Mouse (Mus musculus) intestine, postnatal 0 days (tissue): ENCODE measurements around the gene Slc7a15. TPM values are rescaled to one million over a fixed set of nuclear protein-coding genes. Genes with fewer than 3 reads are reported as not detected.
"Not testable (repeated sequence)": the region's sequence is repeated elsewhere in the genome, so short reads cannot be mapped to it uniquely, and the experiment has no call there.

Experiments
- ATAC-seq: fragments of 200-750 bp; cut with Nextera tagmentation; 2 replicates; pipeline ENCODE4 v1.8.0; 2017; ENCODE audit warnings: mild to moderate bottlenecking, moderate TSS enrichment, moderate library complexity
- H3K27ac ChIP-seq: fragments of 300-500 bp; sonication (generic); 2 replicates; pipeline ENCODE4 v1.5.1; 2014; ENCODE audit warnings: mild to moderate bottlenecking, low read depth, low read length, moderate library complexity
- H3K27me3 ChIP-seq: fragments of 300-500 bp; sonication (generic); replicated peaks from 2 replicates; pipeline ENCODE4 v1.6.1; 2014; ENCODE audit warnings: low read length, mixed read lengths; ENCODE audit not compliant: control insufficient read depth, insufficient read depth
- H3K36me3 ChIP-seq: fragments of 300-500 bp; sonication (generic); 2 replicates; pipeline ENCODE4 v1.6.1; 2014; ENCODE audit warnings: mild to moderate bottlenecking, moderate library complexity; ENCODE audit not compliant: control insufficient read depth, insufficient read depth
- H3K4me1 ChIP-seq: fragments of 300-500 bp; sonication (generic); replicated peaks from 2 replicates; pipeline ENCODE4 v1.6.1; 2014; ENCODE audit warnings: antibody characterized with exemption, low read length, mixed read lengths; ENCODE audit not compliant: control insufficient read depth, insufficient read depth
- H3K4me2 ChIP-seq: fragments of 300-500 bp; sonication (generic); replicated peaks from 2 replicates; pipeline ENCODE4 v1.6.1; 2014; ENCODE audit warnings: low read depth, mild to moderate bottlenecking, moderate library complexity
- H3K4me3 ChIP-seq: fragments of 300-500 bp; sonication (generic); 2 replicates; pipeline ENCODE4 v1.5.1; 2014; ENCODE audit warnings: low read depth, low read length
- H3K9ac ChIP-seq: fragments of 300-500 bp; sonication (generic); 2 replicates; pipeline ENCODE4 v1.6.1; 2014; ENCODE audit warnings: mild to moderate bottlenecking, low read depth, low read length
- H3K9me3 ChIP-seq: fragments of 300-500 bp; sonication (generic); 2 replicates; pipeline ENCODE4 v1.6.1; 2016; ENCODE audit warnings: mixed run types; ENCODE audit not compliant: control insufficient read depth
- CTCF ChIP-seq: sonication (generic); IDR thresholded peaks from 2 replicates; pipeline ENCODE4 v1.5.1; 2016; ENCODE audit warnings: low read depth, mild to moderate bottlenecking, control low read depth, antibody characterized with exemption, moderate library complexity
- WGBS: fragments of 180-500 bp; shearing (Covaris S2); extraction: QIAGEN DNeasy Blood & Tissue Kit; methylation state at CpG from one replicate; pipeline ENCODE4 v1.1.7; 2014; 5-methylcytosine and 5-hydroxymethylcytosine counted together
- polyA plus RNA-seq: library from polyadenylated mRNA; unstranded; fragments of >200 nt; fragmentation: Nextera tagmentation; extraction: Ambion mirVana; gene quantifications from 2 replicates; pipeline ENCODE4 v1.2.1, GENCODE M21; 2015

Slc7a15 gene
- 5.7 TPM in 2 replicates for polyA plus RNA-seq

- WGBS = 78% methylated on average over 7 of the region's 7 CpGs
- not testable (repeated sequence) for H3K36me3 ChIP-seq, H3K9me3 ChIP-seq, H3K27me3 ChIP-seq, H3K4me3 ChIP-seq, H3K4me1 ChIP-seq, H3K4me2 ChIP-seq, H3K9ac ChIP-seq, H3K27ac ChIP-seq, ATAC-seq
Observed at GRCm38 (mm10) chr12:8598966-8599365, at the start of gene Slc7a15. Gene Slc7a15, minus strand, starts transcription at chr12:8599066.

DNA sequence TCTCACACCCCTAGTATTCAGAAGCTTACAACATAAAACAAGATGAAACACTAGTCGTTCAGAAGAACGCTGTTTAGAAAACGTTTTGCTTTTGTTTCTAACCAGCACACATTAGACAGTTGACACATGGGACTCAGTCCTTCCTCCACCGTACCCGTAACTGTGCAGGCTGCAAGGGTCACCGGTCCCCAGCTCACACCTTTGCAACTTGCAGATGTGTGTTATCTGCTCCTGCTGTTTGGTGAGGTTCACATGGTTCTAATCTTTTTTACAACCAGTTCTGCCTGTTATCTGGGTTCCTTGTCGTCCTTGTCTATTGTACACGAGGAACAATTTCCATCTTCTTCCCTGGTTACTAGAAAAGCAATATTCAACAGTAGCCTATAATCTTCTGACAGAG, 49.3 kb upstream of the Slc7a15 start:
- not testable (repeated sequence) for H3K27ac ChIP-seq, H3K36me3 ChIP-seq, H3K4me1 ChIP-seq, H3K4me3 ChIP-seq, H3K27me3 ChIP-seq, H3K9ac ChIP-seq, H3K4me2 ChIP-seq, ATAC-seq, H3K9me3 ChIP-seq
- 38% methylated on average over 8 of the region's 8 CpGs for WGBS

DNA sequence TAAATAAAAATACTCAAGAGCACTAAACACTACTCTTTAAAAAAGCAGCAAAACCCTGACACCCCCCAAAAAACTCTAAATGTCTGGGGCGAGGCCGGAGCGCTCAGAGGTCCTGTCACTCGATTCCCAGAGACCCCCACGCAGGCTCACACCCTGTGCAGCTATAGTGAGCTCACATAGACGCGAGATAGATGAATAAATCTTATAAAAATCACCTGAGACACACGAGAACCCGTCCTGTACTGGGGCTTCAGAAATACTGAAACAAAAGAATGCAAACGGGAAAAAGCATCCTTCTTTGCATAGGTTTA, 42.5 kb upstream of the Slc7a15 start:
- no peaks in the 10 kb centered on the region for H3K27me3 ChIP-seq
- no peaks in the 10 kb centered on the region for H3K4me1 ChIP-seq
- peak overlapping the region; percentile 94 for H3K4me3 ChIP-seq
- peak overlapping the region; percentile 72 for H3K4me2 ChIP-seq
- 9% methylated on average over 10 of the region's 10 CpGs for WGBS
- no peak overlapping the region for H3K27ac ChIP-seq
- no peaks in the 10 kb centered on the region for H3K36me3 ChIP-seq
- no peak for ATAC-seq
- no peak for TF ChIP-seq CTCF
- H3K9me3 ChIP-seq = no peaks in the 10 kb centered on the region
- peak overlapping the region; percentile 81 for H3K9ac ChIP-seq

DNA sequence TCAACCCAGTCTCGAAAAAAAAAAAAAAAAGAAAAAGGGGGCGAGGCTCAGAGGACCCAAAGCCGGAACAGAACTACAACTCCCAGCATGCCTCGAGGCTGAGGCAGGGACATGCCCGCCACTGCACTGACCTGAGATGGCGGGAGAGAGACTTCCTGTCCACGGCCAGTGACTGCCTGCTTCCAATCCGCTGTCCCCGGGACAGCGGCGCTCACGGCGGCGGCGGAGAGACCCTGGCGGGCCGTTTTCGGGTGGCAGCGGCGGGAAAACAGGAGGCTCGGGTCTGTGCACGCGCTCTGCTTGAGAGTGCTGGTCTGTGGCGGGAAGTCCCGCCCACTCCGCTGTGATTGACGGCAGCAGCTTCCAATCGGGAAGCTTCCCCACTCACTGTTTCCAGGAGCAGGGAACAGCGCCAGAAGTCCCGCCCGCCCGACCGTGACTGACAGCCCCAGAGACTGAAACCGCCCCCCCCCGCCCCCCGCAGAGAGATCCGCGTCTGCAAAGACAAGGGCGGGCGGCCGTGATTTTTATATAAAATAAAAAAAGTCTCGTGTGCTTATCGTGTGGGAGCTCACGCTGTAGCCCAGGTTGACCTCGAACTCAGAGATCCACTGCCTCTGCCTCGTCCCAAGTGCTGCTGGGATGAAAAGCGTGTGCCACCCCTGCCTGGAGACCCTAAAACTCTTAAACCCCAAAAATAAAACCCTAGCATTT, 42.0 kb upstream of the Slc7a15 start:
- H3K4me3 ChIP-seq = peak overlapping the region; percentile 94
- peak; percentile 98 for ATAC-seq
- H3K27me3 ChIP-seq = no peaks in the 10 kb centered on the region
- under 1% methylated on average over 46 of the region's 47 CpGs for WGBS
- no peaks in the 10 kb centered on the region for H3K4me1 ChIP-seq
- H3K27ac ChIP-seq = peak overlapping the region; percentile 91
- H3K4me2 ChIP-seq = peak overlapping the region; percentile 72
- TF ChIP-seq CTCF = peak; percentile 23; the same call in 1 of the 2 replicates
- H3K9me3 ChIP-seq = no peaks in the 10 kb centered on the region
- no peaks in the 10 kb centered on the region for H3K36me3 ChIP-seq
- H3K9ac ChIP-seq = peak overlapping the region; percentile 81

DNA sequence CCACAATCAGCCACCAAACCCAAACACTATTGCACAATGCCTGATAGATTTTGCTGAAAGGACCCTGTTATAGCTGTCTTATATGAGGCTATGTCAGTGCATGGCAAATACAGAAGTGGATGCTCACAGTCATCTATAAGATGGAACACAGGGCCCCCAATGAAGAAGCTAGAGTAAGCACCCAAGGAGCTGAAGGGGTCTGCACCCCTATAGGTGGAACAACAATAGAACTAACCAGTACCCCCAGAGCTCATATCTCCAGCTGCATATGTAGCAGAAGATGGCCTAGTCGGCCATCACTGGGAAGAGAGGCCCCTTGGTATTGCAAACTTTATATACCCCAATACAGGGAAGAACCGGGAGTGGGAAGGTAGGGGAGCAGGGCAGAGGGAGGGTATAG, 41.3 kb upstream of the Slc7a15 start:
- not testable (repeated sequence) for H3K9me3 ChIP-seq, H3K36me3 ChIP-seq, H3K27ac ChIP-seq, H3K9ac ChIP-seq, H3K4me1 ChIP-seq, H3K27me3 ChIP-seq, ATAC-seq
- H3K4me3 ChIP-seq = peak overlapping the region; percentile 94
- H3K4me2 ChIP-seq = peak overlapping the region; percentile 72
- WGBS = 2% methylated on average over 2 of the region's 2 CpGs

GRCm38 (mm10) chr12:8638411-8639087, 39.7 kb upstream of the Slc7a15 start:
- TF ChIP-seq CTCF = peak; percentile 94
- WGBS = 71% methylated on average over 10 of the region's 10 CpGs

More at GRCm38 (mm10) chr12:8638411-8639087, 39.7 kb upstream of the Slc7a15 start:
- not testable (repeated sequence) for H3K27ac ChIP-seq, H3K4me2 ChIP-seq, H3K9me3 ChIP-seq, H3K27me3 ChIP-seq, ATAC-seq, H3K9ac ChIP-seq, H3K36me3 ChIP-seq, H3K4me3 ChIP-seq, H3K4me1 ChIP-seq
